Mouse (Mus musculus) adrenal gland, postnatal 10 days (tissue): Measurements from ENCODE around the gene Cacna1a. TPM values are rescaled to one million over a fixed set of nuclear protein-coding genes. Genes with fewer than 3 reads are reported as not detected.

ENCODE experiments used
- DNase-seq: peaks from one replicate; pipeline ENCODE4 v3.0.0; 2021; ENCODE audit warnings: mixed read lengths
- total RNA-seq, 2 experiments: library from RNA; stranded (reverse); gene quantifications; 2 replicates each; pipeline ENCODE4 v1.2.3; 2021

The Cacna1a gene
- total RNA-seq, 2 experiments from 2014 or later = 5.3 to 9.5 TPM

- peak; percentile 56 for DNase-seq
Measured at GRCm38 (mm10) chr8:84413886-84414851, 25.9 kb downstream of the Cacna1a start.

GRCm38 (mm10) chr8:84414918-84415317 lies 26.7 kb downstream of the Cacna1a start:
- DNase-seq = no peak

GRCm38 (mm10) chr8:84415378-84415898 lies 27.2 kb downstream of the Cacna1a start:
- DNase-seq = peak; percentile 42

- DNase-seq = no peak
Measured at GRCm38 (mm10) chr8:84416041-84416440, 27.8 kb downstream of the Cacna1a start.

- DNase-seq = no peak
Measured at GRCm38 (mm10) chr8:84416915-84417314, 28.7 kb downstream of the Cacna1a start.

- no peak for DNase-seq
Measured at GRCm38 (mm10) chr8:84417840-84418239, 29.6 kb downstream of the Cacna1a start.

GRCm38 (mm10) chr8:84424426-84424825 lies 36.2 kb downstream of the Cacna1a start:
- DNase-seq = no peak

GRCm38 (mm10) chr8:84426087-84426486 lies 37.8 kb downstream of the Cacna1a start:
- no peak for DNase-seq

- DNase-seq = no peak
Measured at GRCm38 (mm10) chr8:84426582-84426981, 38.3 kb downstream of the Cacna1a start.

GRCm38 (mm10) chr8:84428034-84428433 lies 39.8 kb downstream of the Cacna1a start:
- DNase-seq = no peak

GRCm38 (mm10) chr8:84429014-84429413 lies 40.8 kb downstream of the Cacna1a start:
- no peak for DNase-seq

- DNase-seq = no peak
Measured at GRCm38 (mm10) chr8:84429492-84429891, 41.3 kb downstream of the Cacna1a start.

GRCm38 (mm10) chr8:84435370-84435769 lies 47.1 kb downstream of the Cacna1a start:
- no peak for DNase-seq

- peak; percentile 5 for DNase-seq
Measured at GRCm38 (mm10) chr8:84439813-84440212, 51.6 kb downstream of the Cacna1a start.

- peak; percentile 11 for DNase-seq
Measured at GRCm38 (mm10) chr8:84442043-84442442, 53.8 kb downstream of the Cacna1a start.

- DNase-seq = no peak
Measured at GRCm38 (mm10) chr8:84446571-84446991, 58.3 kb downstream of the Cacna1a start.

- peak; percentile 87 for DNase-seq
Measured at GRCm38 (mm10) chr8:84454532-84454931, 66.3 kb downstream of the Cacna1a start.

GRCm38 (mm10) chr8:84458853-84459252 lies 70.6 kb downstream of the Cacna1a start:
- DNase-seq = no peak

GRCm38 (mm10) chr8:84459276-84459675 lies 71.0 kb downstream of the Cacna1a start:
- DNase-seq = no peak

- DNase-seq = no peak
Measured at GRCm38 (mm10) chr8:84460698-84461097, 72.5 kb downstream of the Cacna1a start.

- no peak for DNase-seq
Measured at GRCm38 (mm10) chr8:84466932-84467331, 78.7 kb downstream of the Cacna1a start.

GRCm38 (mm10) chr8:84469076-84469475 lies 80.8 kb downstream of the Cacna1a start:
- no peak for DNase-seq

- peak; percentile 86 for DNase-seq
Measured at GRCm38 (mm10) chr8:84471271-84471995, 83.2 kb downstream of the Cacna1a start.
